Mouse (Mus musculus) kidney, adult 8-10 months (tissue): ENCODE results near the gene Hmg20b.

Source experiments
- DNase-seq, 2 experiments: peaks; one replicate each; pipeline ENCODE4 v3.0.0; 2022

Hmg20b gene

GRCm38 (mm10) chr10:81377793-81378552 lies 27.7 kb upstream of the Hmg20b start, which contains the start of gene Fzr1:
Gene Fzr1 (minus strand): TSS chr10:81378516.
- no peak for DNase-seq

- DNase-seq, result no peak
These were observed 27.0 kb upstream of the Hmg20b start for GRCm38 (mm10) chr10:81377362-81377664.

GRCm38 (mm10) chr10:81376561-81377361 lies 26.5 kb upstream of the Hmg20b start:
- DNase-seq, result no peak

GRCm38 (mm10) chr10:81375322-81375721 lies 25.0 kb upstream of the Hmg20b start:
- no peak for DNase-seq

- no peak for DNase-seq
These were observed 16.9 kb upstream of the Hmg20b start for GRCm38 (mm10) chr10:81367207-81367495.

- DNase-seq, result no peak
These were observed 16.4 kb upstream of the Hmg20b start for GRCm38 (mm10) chr10:81366477-81367206.

GRCm38 (mm10) chr10:81365672-81366476 lies 15.6 kb upstream of the Hmg20b start, which contains the start of gene 4930404N11Rik:
Gene 4930404N11Rik (minus strand): TSS chr10:81365816.
- no peak for DNase-seq

GRCm38 (mm10) chr10:81365073-81365472 lies 14.8 kb upstream of the Hmg20b start:
- no peak for DNase-seq

- DNase-seq, result no peak
These were observed 14.4 kb upstream of the Hmg20b start for GRCm38 (mm10) chr10:81364666-81365065.

- no peak for DNase-seq
These were observed 13.4 kb upstream of the Hmg20b start for GRCm38 (mm10) chr10:81363436-81364346.

GRCm38 (mm10) chr10:81362336-81362949 lies 12.2 kb upstream of the Hmg20b start:
- no peak for DNase-seq

- DNase-seq, result no peak
These were observed 10.4 kb upstream of the Hmg20b start for GRCm38 (mm10) chr10:81360721-81361120.

- peak; percentile 49 to 70 for DNase-seq
These were observed 8.6 kb upstream of the Hmg20b start for GRCm38 (mm10) chr10:81358841-81359240.

GRCm38 (mm10) chr10:81358209-81358608 lies 7.9 kb upstream of the Hmg20b start:
- no peak for DNase-seq

GRCm38 (mm10) chr10:81356991-81357844 lies 6.9 kb upstream of the Hmg20b start, which contains the start of gene Mfsd12:
Gene Mfsd12 (plus strand): TSS chr10:81357491.
- DNase-seq, result peak; percentile 88 to 90

- peak in 1 of 2 experiments; percentile 57 for DNase-seq
These were observed 6.2 kb upstream of the Hmg20b start for GRCm38 (mm10) chr10:81356352-81356990.

- no peak for DNase-seq
These were observed 5.3 kb upstream of the Hmg20b start for GRCm38 (mm10) chr10:81355533-81355932.

- no peak for DNase-seq
These were observed 4.6 kb upstream of the Hmg20b start for GRCm38 (mm10) chr10:81354738-81355477.
